Mouse (Mus musculus): ENCODE measurements around the gene Perp. TPM values are rescaled to one million over a fixed set of nuclear protein-coding genes. Genes with fewer than 3 reads are reported as not detected.

Gene Perp
- polyA plus RNA-seq, 2 experiments from 2014 or later = 0.65 to 0.84 TPM

DNA sequence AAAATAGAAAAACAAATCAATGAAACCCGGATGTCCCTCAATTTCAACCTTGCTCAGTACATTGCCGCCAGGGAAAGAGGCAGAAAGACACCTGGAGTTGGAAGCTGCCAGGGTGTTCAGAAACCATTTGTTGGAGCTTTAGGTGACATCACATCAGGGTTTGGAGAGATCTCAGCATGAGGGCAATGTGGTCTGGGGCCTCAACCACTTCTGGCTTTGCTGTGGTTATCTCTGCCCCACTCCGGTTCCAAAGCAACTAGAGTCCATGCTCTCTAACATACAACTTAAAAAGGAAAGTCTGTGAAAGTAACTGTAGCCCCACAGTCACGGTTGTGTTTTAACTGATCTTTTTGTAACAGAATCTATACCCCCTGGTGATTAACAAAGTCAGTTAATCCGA is 19.9 kb downstream of the Perp start:
- ATAC-seq = no peak

DNA sequence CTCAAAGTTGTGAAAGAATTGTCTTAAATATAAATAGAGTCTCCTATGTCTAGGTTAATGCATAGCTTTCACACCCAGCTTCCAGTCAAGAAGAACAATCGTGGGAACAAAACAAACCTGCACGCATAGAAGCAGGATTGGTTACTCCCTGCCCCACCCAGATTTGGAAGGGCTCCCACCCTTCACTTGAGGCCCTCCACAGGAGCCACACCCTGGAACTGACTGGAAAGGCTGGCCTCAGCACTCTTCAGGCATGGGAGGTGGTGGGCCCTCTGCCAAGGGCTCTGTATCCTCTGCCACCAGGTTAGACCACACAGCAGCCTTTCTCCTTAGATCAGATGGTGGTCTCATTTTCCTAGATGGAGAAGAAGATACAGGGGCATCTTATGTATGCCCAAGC is 26.2 kb downstream of the Perp start:
- ATAC-seq = no peak

GRCm38 (mm10) chr10:18876211-18876610 is 31.4 kb downstream of the Perp start:
- ATAC-seq = no peak

DNA sequence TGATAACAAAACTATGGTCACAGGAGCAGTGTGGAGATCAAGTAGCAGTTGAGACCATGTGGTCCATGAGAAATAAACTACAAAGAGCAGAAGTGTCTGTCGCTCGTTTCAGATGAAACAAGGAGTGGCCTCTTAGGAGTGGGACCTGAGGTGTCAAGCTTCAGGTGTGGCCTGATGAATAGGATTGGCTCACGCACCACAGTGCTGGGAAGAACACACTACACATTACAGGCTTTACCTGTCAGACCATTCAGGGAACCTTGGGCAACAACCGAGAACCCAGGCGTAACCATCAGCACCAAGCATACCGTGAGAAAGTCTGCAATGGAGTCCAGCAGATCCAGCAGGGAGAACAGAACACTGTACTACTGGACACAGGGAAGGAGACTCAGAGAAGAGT is 33.3 kb downstream of the Perp start:
- ATAC-seq = no peak

DNA sequence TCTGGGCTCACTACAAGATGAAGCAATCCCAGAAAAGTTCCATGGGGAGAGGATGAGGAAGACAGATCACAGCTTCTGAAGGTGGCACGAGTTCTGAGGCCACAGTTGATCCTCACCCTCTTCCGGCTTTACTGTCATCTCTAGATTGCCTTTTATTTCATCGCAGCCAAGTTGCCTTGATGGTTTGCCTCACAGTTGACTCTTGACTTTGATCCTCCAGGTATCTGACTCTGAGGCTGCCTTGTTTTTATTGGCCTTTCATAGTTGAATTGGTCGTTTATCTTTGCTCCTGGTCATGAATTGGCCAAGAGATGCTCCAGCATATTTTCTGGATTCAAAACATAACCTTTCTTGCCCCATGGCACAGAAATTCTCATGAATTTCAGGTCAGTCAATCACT is 34.3 kb downstream of the Perp start:
- ATAC-seq = no peak

GRCm38 (mm10) chr10:18879690-18880089 is 34.9 kb downstream of the Perp start:
- ATAC-seq = no peak

- no peak for ATAC-seq
These were observed 37.4 kb downstream of the Perp start for GRCm38 (mm10) chr10:18882190-18882589.

GRCm38 (mm10) chr10:18886918-18887625 is 42.3 kb downstream of the Perp start:
- ATAC-seq = no peak

DNA sequence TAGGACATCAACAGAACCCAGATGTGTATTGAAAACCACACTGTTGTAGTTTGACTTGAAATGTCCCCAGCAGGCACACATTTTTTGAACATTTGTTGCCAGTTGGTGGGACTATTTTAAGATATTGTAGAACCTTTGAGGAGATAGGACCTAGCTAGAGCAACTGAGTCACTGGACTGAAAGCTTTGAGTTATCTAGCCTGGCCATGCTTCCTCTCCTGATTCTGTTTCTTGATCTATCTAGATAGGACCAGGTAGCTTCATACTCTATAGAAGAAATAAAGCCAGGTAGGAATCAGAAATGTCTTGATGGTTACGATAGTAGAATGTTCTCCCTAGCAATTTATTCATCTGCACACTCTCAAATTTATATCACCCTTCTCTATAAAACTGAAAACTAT is 43.9 kb downstream of the Perp start:
- ATAC-seq = no peak

GRCm38 (mm10) chr10:18889255-18889654 is 44.4 kb downstream of the Perp start:
- ATAC-seq = no peak

GRCm38 (mm10) chr10:18891110-18891509 is 46.3 kb downstream of the Perp start:
- ATAC-seq = no peak

DNA sequence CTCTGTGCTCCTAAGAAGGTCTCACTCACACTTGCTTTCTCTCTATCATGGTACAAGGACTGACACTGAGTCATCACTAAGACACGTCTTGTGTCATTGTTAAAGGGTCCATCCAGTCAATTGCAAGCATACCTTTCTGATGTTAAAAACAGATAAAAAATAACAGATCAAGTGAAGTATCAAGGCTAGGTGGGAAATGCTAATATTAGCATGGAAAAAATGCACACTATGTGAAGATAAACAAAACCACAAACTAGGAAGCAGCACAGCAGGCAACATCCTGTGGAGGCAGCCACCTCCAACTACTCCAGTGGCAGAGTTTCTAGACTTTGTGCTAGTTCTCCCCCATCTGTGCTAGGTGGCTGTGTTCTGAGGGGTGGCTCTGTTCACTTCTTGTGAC is 47.3 kb downstream of the Perp start:
- no peak for ATAC-seq

DNA sequence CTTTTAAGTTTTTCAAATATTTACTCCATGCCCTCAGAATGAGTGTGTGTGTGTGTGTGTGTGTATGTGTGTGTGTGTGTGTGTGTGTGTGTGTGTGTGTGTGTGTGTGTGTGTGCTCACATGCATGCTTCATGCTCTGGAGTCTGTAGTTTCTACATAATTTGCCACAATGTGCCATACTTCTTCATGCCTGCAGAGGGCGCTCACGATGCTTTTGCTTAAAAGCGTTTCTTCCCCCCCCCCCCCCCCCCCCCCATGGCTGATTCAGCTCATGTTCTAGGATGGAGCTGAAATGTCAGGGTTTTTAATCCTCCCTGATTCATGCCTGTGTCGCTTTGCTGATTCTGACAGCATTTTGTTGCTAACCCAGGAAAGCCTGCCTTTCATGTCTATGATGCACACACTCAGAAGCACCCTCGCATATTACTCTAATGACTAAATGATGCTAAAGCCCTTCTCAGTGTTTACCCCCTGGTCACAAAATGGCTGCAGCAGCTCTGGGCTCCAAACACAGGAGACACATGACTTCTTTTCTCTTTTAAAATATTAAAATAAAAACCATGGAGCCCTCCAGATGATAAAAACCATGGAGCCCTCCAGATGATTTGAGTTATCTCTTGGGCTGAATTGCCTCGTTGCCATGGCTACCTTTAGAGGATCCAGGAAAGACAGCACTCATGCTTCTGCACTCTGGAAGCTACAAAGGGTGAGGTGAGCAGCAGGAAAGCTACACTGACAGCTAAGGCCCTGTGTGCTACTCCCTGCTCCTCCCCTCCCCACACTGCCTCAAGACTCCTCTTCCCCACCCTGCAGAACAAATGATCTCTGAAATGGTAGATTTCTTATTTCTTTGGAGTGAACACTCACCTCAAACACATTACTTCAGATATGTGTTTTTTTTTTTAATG is 49.7 kb downstream of the Perp start:
- no peak for ATAC-seq

DNA sequence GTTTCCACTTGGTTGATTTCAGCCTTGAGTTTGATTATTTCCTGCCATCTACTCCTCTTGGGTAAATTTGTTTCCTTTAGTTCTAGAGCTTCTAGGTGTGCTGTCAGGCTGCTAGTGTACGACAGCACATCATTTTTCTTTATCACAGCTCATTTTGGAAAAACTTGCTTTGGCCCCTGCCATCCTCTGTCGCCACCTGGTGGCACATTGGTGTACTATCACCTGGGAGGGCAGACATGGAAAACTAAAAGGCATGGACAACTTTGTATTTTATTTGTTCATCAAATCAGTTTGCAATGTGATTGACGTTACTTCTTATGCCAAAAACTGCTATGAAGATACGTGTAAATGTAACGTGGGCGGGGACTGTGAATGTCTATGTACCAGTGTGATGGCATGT is 59.3 kb downstream of the Perp start:
- ATAC-seq = peak; percentile 57

Other genes starting within 250 kb of the Perp start
- under 1 TPM; 0.08 TPM for gene Arfgef3, start 101.1 kb upstream of the Perp start, polyA plus RNA-seq (2017; shearing (Covaris generic))
- gene Gm4922, start 58.2 kb upstream of the Perp start, polyA plus RNA-seq (2017; shearing (Covaris generic)) = not detected
- gene Tnfaip3, start 170.6 kb downstream of the Perp start, polyA plus RNA-seq (2017; shearing (Covaris generic)) = 10 to 100 TPM; 36.6 to 47.4 TPM

Data from CD4-positive, CD25-positive, alpha-beta regulatory T cell, adult 4 months (primary cell).